Mouse (Mus musculus) mouse embryonic stem cell (cell line): ENCODE results near the gene Fry.

Experiments used
- in situ Hi-C, 2 experiments: fragments of 300-500 bp; cut with MboI; formaldehyde crosslinking; loops; 1 replicate in 1 of 2; 3 replicates in 1 of 2; pipeline ENCODE4 v1.14.3; 2019 to 2020; ENCODE audit warnings: low sequenced_read_pairs in 2 of 2, low pct_unique_long_range_greater_than_20kb in 1 of 2, mixed read lengths in 1 of 2; ENCODE audit not compliant: unreplicated experiment in 1 of 2

The Fry gene

GRCm38 (mm10) chr5:150514027-150514426, 395.6 kb downstream of the Fry start:
- in situ Hi-C loops, result no loop called here

GRCm38 (mm10) chr5:150518064-150518463, 399.6 kb downstream of the Fry start, which contains the start of gene Zar1l:
Gene Zar1l, minus strand, starts transcription at chr5:150518164.
- in situ Hi-C loops, result no loop called here

- in situ Hi-C loops, result no loop called here
Observed at GRCm38 (mm10) chr5:150519551-150519950, 401.1 kb downstream of the Fry start.

GRCm38 (mm10) chr5:150521937-150522866, 403.8 kb downstream of the Fry start, which contains the start of gene Brca2:
Gene Brca2, plus strand, starts transcription at chr5:150522630.
- in situ Hi-C loops, result no loop called here

DNA sequence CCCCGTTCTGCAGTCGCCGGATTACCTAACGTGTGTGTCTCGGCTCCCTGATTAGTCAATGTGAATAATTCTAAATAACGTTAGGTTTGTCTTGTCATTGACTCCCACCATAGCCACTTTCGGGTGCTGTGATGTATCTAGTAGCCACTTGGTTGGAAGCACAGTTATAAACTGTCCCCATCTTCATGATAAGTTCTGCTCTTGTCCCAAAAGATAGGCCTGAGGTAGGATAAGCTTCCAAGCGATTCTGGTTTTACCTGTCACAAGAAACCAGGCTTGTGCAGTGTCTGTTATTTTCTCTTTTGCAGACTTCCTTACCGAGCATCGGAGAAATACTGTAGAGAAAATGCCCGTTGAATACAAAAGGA, 404.4 kb downstream of the Fry start:
- in situ Hi-C loops, result no loop called here

GRCm38 (mm10) chr5:150525239-150525638, 406.8 kb downstream of the Fry start:
- in situ Hi-C loops, result no loop called here

DNA sequence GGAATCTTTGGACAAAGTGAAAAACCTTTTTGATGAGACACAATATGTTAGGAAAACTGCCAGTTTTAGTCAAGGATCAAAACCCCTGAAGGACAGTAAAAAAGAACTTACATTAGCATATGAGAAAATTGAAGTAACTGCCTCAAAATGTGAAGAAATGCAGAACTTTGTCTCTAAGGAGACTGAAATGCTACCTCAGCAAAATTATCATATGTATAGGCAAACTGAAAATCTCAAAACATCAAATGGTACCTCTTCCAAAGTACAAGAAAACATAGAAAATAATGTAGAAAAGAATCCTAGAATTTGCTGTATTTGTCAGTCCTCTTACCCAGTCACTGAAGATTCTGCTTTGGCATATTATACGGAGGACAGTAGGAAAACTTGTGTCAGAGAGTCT, 422.9 kb downstream of the Fry start:
- in situ Hi-C loops, result no loop called here

DNA sequence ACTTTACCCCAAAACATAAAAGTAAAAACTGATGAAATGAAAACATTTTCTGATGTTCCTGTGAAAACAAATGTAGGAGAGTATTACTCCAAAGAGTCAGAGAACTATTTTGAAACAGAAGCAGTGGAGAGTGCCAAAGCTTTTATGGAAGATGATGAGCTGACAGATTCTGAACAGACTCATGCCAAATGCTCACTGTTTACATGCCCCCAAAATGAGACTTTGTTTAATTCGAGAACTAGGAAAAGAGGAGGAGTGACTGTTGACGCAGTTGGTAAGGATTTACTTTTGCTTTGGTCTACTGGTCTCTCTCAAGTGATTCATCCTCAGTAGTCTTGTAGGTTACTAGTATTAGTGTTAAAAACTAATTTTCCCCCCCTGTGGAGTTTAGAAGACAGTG, 424.7 kb downstream of the Fry start:
- in situ Hi-C loops, result no loop called here
